Mouse (Mus musculus) monocyte, adult 5-6 weeks (primary cell): ENCODE measurements around the gene Supt4a. TPM values are rescaled to one million over a fixed set of nuclear protein-coding genes. Genes with fewer than 3 reads are reported as not detected.

ENCODE experiments used
- ATAC-seq: fragments of 153-309, 156-312 bp; replicated peaks from 2 replicates; pipeline ENCODE4 v1.8.0; 2017; ENCODE audit warnings: mild to moderate bottlenecking; ENCODE audit not compliant: low TSS enrichment, insufficient number of reproducible peaks, severe bottlenecking, poor library complexity, low FRiP score
- total RNA-seq: library from RNA; stranded (forward); fragments of 200-1000, 200-491, 200-594 nt; gene quantifications from 3 replicates; pipeline ENCODE4 v1.2.3, GENCODE M21; 2017

Gene Supt4a
- total RNA-seq, 1 experiment from 2014 or later: 123 TPM

DNA sequence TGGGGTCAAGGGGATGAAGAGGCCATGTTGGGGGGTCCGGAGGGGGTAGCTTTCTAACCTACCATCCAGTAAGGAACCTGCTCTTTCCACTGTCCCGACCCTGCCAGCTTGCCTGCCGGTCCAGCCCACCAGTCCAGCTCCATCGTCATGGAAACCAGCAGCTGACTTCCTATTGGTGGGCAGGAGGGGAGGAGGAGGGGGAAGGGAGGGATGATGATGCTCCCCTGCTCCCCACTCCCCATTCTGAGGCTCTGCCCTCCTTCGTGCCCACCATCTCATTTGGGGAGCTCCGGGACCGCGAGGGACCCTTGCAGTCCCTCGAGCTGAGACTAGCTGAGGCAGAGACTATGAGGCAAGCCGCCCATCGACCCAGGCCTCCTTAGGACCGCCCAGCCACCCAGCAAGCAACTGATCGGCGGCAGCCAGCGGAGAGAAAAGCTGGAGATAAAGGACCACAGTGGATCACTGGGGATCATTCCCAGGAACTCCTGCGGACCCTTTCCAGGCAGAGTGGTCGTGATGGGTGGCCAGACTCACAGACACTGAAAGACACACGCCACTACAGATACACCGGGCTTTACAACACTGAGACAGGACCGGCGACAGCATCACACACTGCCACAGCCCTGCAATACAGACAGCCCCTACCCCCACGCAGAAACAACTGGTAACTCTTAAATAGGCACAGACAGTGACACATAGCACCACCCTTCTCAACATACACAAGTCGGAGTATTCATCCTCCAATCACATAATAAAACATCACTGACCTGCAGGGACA lies 23.1 kb downstream of the Supt4a start, which contains the start of gene Tspoap1:
Tspoap1 (plus strand) TSS at position 241 of the 781 bp plus-strand sequence.
- ATAC-seq: no peak

DNA sequence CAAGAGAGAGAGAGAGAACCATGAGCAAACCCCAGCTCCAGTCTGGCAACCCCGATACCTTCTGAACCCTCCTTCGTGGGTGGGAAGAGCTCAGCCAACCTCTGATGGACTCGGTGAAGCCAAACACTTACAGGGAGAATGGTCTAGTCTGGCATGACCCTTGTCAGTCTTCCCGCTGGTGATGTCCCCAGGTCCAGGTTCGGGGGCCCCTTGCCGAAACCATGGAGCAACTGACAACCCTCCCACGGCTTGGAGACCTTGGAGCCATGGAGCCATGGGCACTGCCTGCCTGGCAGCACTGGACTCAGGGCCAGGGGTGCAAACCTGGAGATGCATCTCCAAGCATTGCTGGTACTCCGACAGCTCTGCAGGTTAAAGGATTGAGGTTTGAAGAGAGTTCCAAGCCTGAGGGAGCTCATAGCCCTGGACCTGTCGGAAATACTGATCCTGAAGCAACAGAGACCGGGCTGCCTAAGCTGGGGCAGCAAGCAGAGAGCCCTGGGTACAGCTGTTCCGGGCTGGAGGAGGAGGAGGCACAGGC lies 23.9 kb downstream of the Supt4a start:
- ATAC-seq: no peak

DNA sequence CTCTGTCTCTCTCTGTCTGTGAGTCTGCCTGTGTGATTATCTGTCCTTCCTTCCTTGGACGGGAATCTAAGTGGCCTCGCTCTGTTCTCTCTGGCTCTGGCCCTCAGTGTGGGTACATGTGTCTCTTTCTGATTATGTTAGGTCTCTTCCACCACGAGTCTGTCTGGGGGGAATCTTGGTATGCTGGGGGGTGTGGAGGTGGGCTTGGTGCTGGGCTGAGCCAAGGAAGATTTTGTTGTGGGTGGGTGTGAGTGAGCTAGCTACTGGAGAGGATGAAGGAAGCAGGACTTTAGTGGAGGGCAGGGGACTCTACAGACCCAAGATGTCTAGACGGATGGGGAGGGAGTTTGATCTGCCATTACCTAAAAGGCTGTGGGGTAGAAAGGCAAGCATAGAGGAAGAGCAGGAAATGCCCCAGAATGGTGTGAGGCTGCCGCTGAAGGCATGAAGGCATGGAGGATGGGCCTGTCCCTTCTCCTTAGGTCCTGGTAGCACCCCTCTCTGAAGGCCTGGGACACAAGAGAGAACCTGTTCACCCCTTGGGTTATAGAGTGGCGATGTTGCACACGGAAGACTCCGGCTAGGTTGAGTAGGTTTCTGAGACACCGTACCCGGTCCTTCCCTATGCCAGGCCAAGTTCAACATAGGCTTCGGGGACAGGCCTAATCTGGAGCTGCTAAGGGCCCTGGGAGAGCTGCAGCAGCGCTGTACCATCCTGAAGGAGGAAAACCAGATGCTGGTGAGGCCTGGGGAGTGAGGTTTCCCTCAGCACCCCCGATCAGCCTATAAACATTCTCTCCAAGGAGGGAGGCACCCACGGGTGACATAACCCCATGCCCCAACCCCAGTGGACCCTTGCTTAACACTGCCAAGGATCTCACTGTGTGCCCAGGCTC lies 24.7 kb downstream of the Supt4a start:
- no peak for ATAC-seq

DNA sequence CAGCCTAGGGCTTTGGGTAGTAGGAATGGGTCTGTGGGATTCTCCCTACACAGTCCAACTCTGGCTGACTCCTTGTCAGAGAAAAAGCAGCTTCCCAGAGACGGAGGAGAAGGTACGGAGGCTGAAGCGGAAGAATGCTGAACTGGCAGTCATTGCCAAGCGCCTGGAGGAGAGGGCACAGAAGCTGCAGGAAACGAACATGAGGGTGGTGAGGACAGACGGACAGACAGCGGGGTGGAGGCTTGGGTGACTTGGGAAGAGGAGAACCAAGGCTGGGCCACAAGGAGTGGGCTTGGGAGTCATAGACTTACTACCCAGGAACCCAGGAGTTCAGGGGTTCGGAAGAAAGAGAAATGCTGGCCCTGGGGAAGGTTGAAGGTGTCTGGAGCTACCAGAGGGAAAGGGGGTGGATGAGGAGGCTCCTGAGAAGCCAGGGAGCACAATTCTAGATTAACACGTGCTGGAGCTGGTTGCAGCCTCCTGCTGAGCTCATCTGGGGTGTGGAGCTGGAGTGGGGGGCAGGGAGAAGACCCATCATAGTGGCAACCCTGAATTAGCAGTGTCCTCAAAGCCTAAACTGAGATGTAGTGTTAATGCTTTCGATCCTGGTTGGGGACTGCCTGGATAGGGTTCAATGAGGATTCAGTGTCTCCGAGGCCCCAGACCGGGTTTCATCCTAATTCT lies 25.5 kb downstream of the Supt4a start:
- no peak for ATAC-seq

DNA sequence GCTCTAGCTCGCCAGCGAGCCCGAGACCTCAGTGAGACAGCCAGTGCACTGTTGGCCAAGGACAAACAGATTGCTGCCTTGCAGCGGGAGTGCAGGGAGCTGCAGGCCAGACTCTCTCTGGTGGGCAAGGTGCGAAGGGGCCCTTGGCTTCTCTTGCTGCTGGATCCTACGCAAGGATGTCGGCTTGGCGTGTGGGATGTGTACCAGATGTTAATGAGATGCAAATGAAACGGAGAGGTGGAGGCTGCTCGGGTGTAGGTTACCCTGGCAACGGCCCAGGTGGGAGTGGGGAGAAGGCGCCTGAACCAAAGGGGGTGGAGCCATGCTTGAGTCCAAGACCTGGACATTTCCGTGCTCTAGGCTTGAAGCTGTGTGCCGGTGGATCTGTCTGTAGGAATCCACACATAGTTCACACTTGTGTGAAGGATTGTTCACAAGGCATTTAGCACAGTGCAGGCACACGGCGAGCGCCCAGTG lies 26.2 kb downstream of the Supt4a start:
- ATAC-seq: no peak

DNA sequence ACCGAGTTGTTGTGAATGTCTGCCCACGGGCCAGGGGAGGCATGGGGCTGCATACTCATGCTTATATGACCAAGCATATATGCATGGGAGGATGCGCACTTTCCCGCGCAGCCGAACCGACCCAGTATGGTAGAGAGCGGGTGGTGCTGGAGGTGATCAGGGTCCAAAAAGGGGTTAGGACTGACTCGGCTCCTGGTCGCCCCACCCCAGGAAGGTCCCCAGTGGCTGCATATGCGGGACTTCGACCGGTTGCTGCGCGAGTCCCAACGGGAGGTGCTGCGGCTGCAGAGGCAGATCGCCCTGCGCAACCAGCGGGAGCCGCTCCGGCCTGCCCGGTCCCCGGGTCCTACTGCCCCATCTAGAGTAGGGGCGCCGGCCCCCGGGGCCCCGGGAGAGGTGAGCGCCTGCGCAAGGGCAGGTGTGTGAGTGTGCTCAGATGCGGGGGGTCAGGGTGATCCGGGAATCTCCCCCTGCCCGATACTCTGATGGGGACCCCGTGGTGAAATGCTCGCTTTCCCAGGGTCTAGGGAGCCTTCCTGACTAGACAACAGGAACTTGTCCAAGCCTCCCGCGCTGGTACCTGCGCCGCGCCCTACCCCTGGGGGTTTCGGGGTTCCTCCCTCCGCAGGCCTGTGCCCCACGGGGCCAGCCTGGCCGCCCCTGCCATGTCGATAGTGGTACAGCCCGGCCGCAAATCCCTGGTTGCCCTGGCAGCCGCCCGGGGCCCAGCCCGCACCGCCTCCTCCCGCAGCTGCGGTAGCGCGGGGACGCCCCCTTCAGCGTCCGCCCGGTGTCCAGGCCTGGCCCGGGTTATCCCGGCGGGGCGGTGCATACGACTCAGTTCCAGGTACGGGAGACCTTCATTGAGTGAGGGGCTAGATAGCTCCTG lies 26.9 kb downstream of the Supt4a start:
- no peak for ATAC-seq

DNA sequence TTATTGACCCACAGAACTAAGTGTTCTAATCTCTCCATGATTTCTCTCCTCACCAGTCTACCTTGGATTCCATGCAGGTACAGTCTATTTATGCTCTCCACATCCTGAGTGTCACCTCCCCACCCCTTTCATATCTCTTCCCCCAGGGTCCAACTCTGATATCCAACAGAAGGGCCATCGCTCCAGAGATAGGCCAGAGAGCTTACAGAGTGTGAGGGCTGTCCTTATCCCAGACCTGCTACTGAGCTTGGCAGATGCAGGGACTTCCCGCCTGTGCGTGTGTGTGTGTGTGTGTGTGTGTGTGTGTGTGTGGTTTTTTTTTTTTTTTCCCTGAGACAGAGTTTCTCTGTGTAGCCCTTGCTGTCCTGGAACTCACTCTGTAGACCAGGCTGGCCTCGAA lies 31.4 kb downstream of the Supt4a start:
- ATAC-seq: no peak

DNA sequence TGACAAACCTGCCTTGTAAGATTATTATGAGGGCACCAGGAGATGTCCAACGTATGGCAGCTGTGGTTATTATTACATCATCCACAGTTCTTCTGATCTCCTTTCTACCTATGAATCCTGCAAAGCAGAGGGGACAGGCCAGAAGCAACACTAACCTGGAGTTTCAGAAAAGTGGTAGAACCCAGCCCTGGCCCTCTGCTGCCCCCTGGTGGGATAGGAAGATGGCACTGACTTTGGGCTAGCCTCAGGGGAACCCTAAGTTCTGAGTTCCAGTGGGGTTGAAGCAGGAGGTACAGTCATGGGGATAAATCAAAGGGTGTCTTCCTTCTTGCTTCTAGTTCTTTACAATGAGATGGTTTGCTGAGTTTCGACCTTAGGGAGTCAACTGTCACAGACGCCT lies 33.6 kb downstream of the Supt4a start:
- peak; percentile 76 for ATAC-seq

DNA sequence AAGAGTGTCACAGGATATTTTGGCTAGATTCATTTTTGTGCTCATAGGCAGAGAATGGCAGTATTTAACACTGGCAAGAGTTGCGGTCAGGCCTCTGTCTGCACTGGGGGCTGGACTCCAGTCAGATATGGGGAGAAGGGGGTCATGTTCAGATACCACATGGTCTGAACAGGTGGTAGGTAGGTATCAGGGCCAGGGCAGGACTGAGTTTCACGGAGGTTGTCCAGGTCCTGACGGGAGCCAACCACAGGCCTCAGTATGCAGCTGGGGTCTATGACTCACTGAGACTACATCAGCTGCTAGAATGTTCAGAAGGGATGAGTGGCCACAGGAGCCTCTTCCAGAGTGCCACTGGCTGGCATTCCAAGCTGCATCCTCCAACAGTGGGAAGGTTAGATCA lies 35.0 kb downstream of the Supt4a start:
- no peak for ATAC-seq

DNA sequence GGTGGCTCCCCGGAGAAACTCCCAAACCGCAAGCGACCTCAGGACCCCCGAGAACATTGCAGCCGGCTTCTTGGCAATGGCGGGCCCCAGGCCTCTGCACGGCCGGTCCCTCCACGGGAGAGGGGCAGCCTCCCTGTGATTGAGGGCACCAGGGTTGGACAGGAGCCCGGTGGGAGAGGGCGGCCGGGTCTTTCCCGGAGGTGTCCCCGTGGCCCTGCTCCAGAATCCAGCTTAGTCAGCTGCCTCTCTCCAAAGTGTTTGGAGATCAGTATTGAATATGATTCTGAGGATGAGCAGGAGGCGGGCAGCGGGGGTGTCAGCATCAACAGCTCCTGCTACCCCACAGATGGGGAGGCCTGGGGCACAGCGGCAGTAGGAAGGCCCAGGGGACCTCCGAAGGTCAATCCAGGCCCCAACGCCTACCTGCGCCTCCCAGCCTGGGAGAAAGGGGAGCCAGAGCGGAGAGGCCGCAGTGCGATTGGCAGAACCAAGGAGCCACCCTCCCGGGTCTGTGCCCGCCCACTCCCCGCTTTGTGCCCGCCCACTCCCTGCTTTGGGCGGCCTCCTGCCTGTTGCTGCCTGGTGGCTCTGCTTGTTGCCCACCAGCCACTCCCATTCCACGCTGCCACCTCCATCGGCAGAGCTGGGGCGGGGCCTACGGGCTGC lies 40.9 kb downstream of the Supt4a start:
- ATAC-seq: no peak

DNA sequence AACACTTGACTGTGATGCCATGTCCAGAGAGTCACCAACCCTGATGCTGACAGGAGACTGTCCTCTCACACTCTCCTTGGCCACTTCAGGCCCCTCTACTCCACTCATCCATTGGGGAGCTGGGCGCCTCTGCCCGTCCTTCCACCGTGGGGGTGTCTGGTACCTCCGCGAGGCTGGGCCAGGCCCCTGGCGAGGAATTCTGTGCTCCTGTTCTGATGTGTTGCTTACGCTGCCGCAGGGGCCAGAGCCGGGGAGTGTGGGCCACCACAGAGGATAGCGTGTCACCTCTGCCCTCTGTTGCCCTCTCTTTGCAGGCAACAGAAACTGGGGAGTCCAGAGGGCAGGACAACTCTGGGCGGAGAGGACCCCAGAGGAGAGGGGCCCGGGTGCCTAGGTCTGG lies 41.6 kb downstream of the Supt4a start:
- ATAC-seq: no peak

DNA sequence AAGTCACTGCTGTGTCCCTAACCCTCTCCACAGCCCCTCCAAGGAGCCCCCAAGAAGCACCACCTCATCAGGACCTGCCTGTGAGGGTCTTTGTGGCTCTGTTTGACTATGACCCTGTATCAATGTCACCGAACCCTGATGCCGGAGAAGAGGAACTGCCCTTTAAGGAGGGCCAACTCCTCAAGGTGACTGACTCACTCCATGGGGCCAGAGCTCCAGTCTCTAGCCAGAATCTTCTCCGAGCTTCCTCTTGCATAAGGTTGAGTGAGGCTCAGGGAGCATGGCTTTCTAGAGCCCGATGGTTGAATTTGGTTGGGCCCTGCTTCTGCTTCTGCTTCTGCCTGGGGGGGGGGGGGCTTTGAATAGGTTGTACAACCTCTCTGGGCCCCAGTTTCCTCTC lies 42.0 kb downstream of the Supt4a start:
- no peak for ATAC-seq

DNA sequence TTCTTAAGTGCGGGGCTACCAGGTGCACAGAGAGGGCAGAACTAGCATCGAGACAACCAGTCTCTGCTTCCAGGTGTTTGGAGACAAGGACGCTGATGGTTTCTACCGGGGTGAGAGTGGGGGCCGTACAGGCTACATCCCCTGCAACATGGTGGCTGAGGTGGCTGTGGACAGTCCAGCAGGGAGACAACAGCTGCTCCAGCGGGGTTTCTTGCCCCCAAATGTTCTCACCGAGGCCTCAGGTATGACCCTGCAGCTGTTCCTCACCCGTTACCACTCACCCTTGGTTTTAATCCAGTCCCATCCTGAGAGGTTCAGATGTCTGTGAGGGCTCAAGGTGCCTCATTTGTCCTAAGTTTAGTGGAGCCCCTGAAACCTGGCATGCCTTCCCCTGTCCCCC lies 42.8 kb downstream of the Supt4a start:
- ATAC-seq: no peak

DNA sequence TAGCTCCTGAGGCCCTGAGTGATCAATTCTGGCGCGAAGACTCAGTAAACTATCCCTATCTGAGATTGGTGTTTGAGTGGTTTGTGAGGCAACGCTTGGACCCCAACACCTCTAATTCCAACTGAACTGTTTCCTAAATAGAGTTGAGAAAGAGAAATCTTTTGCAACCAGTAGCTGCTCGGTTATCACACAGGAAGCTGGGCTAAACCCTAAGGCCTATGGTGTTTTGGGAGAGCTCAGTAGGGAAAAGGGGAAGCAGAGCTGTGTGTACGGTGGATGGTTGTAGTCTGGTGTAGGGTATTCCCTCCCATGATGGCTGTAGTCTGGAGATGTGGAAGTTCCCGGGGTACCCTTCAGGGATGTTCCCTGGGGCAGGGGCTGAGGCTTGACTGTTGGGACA lies 52.7 kb downstream of the Supt4a start:
- ATAC-seq: 0 out of 2 replicates have a peak, but pooled peaks have one; percentile 37
